Comparison of ENCODE assay signal across 8 mouse cellular contexts in genomic region chr4:155991908-155992230, GRCm38 (mm10). TPM values are rescaled to one million over a fixed set of nuclear protein-coding genes. Genes with fewer than 3 reads are reported as not detected.
DNase-seq lines count a peak whose midpoint lies in the region; ATAC-seq lines count a peak whose summit lies in the region.

No protein-coding gene starts in this region.

- peak overlapping the region; percentile 85 for H3K9ac ChIP-seq in heart, embryonic 16.5 days (ENCODE audit: low read length)
- peak overlapping the region; percentile 79 for H3K9ac ChIP-seq in midbrain, embryonic 11.5 days (ENCODE audit: low read length)

- WGBS in heart, embryonic 16.5 days, result 23% methylated on average over 37 of the region's 37 CpGs
- 27% methylated on average over 37 of the region's 37 CpGs for whole genome bisulfite sequencing in midbrain, embryonic 11.5 days

- H3K27me3 ChIP-seq in heart, embryonic 16.5 days (ENCODE audit: control insufficient read depth, insufficient read depth, low read length), result no peaks in the 10 kb centered on the region
- no peaks in the 10 kb centered on the region for H3K27me3 ChIP-seq in midbrain, embryonic 11.5 days (ENCODE audit: control insufficient read depth, insufficient read depth, low read length)

- H3K4me2 ChIP-seq in heart, embryonic 16.5 days (ENCODE audit: low read depth, low read length), result peak overlapping the region; percentile 98
- H3K4me2 ChIP-seq in midbrain, embryonic 11.5 days, result peak overlapping the region; percentile 95

- peak overlapping the region; percentile 72 for H3K4me3 ChIP-seq in heart, embryonic 16.5 days (ENCODE audit: low read length)
- peak overlapping the region; percentile 90 for H3K4me3 ChIP-seq in midbrain, embryonic 11.5 days (ENCODE audit: low read depth, low read length)

- DNase-seq in kidney, adult 9 months, result peak; percentile 49
- no peak for DNase-seq in kidney, postnatal 14 days
- DNase-seq in midbrain, embryonic 11.5 days (ENCODE audit: low spot score, missing footprints), result no peak
- DNase-seq in frontal cortex, adult 2 months (ENCODE audit: extremely low spot score in 1 of 2, low spot score in 1 of 2), result no peak
- no peak for DNase-seq in left cerebral cortex, adult 11 months (ENCODE audit: low spot score)

- peaks cover 22% of the 10 kb centered on the region for H3K4me1 ChIP-seq in heart, embryonic 16.5 days (ENCODE audit: control insufficient read depth, insufficient read depth, low read length)
- peaks cover 22% of the 10 kb centered on the region for H3K4me1 ChIP-seq in midbrain, embryonic 11.5 days (ENCODE audit: control insufficient read depth, insufficient read depth, low read length)

- H3K9me3 ChIP-seq in heart, embryonic 16.5 days (replicated peaks; ENCODE audit: control insufficient read depth, low read length), result no peaks in the 10 kb centered on the region
- no peaks in the 10 kb centered on the region for H3K9me3 ChIP-seq in midbrain, embryonic 11.5 days (ENCODE audit: control insufficient read depth, low read length)

- 0 out of 2 replicates have a peak, but pooled peaks cover 5% of the 10 kb centered on the region for H3K36me3 ChIP-seq in heart, embryonic 16.5 days (ENCODE audit: control insufficient read depth, insufficient read depth)
- peaks cover 2% of the 10 kb centered on the region for H3K36me3 ChIP-seq in midbrain, embryonic 11.5 days (ENCODE audit: control insufficient read depth, insufficient read depth, low read length)

- ATAC-seq in activated CD4-positive, CD25-positive, alpha-beta regulatory T cell, adult 4 months, result peak; percentile 6
- ATAC-seq in heart, embryonic 16.5 days (replicated peaks; ENCODE audit: extremely low read depth, insufficient read depth, low FRiP score), result no peak
- ATAC-seq in midbrain, embryonic 11.5 days (ENCODE audit: low FRiP score), result peak; percentile 18
- no peak for ATAC-seq in inflammation-experienced regulatory T-cells, adult 6 months

- peak overlapping the region; percentile 95 for H3K27ac ChIP-seq in heart, embryonic 16.5 days (ENCODE audit: low read length)
- peak overlapping the region; percentile 82 for H3K27ac ChIP-seq in midbrain, embryonic 11.5 days (ENCODE audit: low read depth, low read length)

RNA-seq across cellular contexts. Expression of gene B3galt6, which starts 0.6 kb away (rescaled TPM):
- polyA plus RNA-seq in activated CD4-positive, CD25-positive, alpha-beta regulatory T cell, adult 4 months (2017; shearing (Covaris generic)), result under 1 TPM; 0.90 to 0.95 TPM
- polyA plus RNA-seq in heart, embryonic 16.5 days (2015; fragmentation: Nextera tagmentation; extraction: Ambion mirVana), result 8.6 and 9.1 TPM in 2 replicates
- polyA plus RNA-seq in midbrain, embryonic 11.5 days (2014; fragmentation: Nextera tagmentation; extraction: Ambion mirVana), result 17.2 and 18.8 TPM in 2 replicates
- 1 to 10 TPM in 1 of 3 experiments, under 1 TPM in 2; 0.63 to 1.0 (median 0.90) TPM for polyA plus RNA-seq in inflammation-experienced regulatory T-cells, adult 6 months (2017; shearing (Covaris generic))
- 9.7 and 10.6 TPM in 2 replicates for polyA plus RNA-seq in frontal cortex, adult 2 months (2012; rRNA removed)

RNA-seq across cellular contexts. Expression of gene Sdf4, which starts 0.8 kb away (rescaled TPM):
- polyA plus RNA-seq in activated CD4-positive, CD25-positive, alpha-beta regulatory T cell, adult 4 months (2017; shearing (Covaris generic)), result 100 to 1,000 TPM; 464 to 478 TPM
- 122 and 128 TPM in 2 replicates for polyA plus RNA-seq in heart, embryonic 16.5 days (2015; fragmentation: Nextera tagmentation; extraction: Ambion mirVana)
- 130 and 136 TPM in 2 replicates for polyA plus RNA-seq in midbrain, embryonic 11.5 days (2014; fragmentation: Nextera tagmentation; extraction: Ambion mirVana)
- polyA plus RNA-seq in inflammation-experienced regulatory T-cells, adult 6 months (2017; shearing (Covaris generic)), result 100 to 1,000 TPM; 489 to 506 (median 496) TPM
- polyA plus RNA-seq in frontal cortex, adult 2 months (2012; rRNA removed), result 123 and 128 TPM in 2 replicates

RNA-seq across cellular contexts. Expression of gene Tnfrsf4, which starts 21.8 kb away (rescaled TPM):
- 100 to 1,000 TPM; 802 to 961 TPM for polyA plus RNA-seq in activated CD4-positive, CD25-positive, alpha-beta regulatory T cell, adult 4 months (2017; shearing (Covaris generic))
- polyA plus RNA-seq in heart, embryonic 16.5 days (2015; fragmentation: Nextera tagmentation; extraction: Ambion mirVana), result 0.95 and 1.5 TPM in 2 replicates
- 0.41 and 1.1 TPM in 2 replicates for polyA plus RNA-seq in midbrain, embryonic 11.5 days (2014; fragmentation: Nextera tagmentation; extraction: Ambion mirVana)
- polyA plus RNA-seq in inflammation-experienced regulatory T-cells, adult 6 months (2017; shearing (Covaris generic)), result 100 to 1,000 TPM; 682 to 810 (median 720) TPM
- 3.6 and 5.9 TPM in 2 replicates for polyA plus RNA-seq in frontal cortex, adult 2 months (2012; rRNA removed)

RNA-seq across cellular contexts. Expression of gene C1qtnf12, which starts 29.8 kb away (rescaled TPM):
- polyA plus RNA-seq in activated CD4-positive, CD25-positive, alpha-beta regulatory T cell, adult 4 months (2017; shearing (Covaris generic)), result 1 to 10 TPM; 2.5 to 5.7 TPM
- 23.1 and 28.9 TPM in 2 replicates for polyA plus RNA-seq in heart, embryonic 16.5 days (2015; fragmentation: Nextera tagmentation; extraction: Ambion mirVana)
- 19.8 and 20.4 TPM in 2 replicates for polyA plus RNA-seq in midbrain, embryonic 11.5 days (2014; fragmentation: Nextera tagmentation; extraction: Ambion mirVana)
- polyA plus RNA-seq in inflammation-experienced regulatory T-cells, adult 6 months (2017; shearing (Covaris generic)), result 1 to 10 TPM; 3.0 to 6.9 (median 5.6) TPM
- 14.3 and 17.1 TPM in 2 replicates for polyA plus RNA-seq in frontal cortex, adult 2 months (2012; rRNA removed)

RNA-seq across cellular contexts. Expression of gene Tnfrsf18, which starts 34.1 kb away (rescaled TPM):
- 100 to 1,000 TPM; 770 to 845 TPM for polyA plus RNA-seq in activated CD4-positive, CD25-positive, alpha-beta regulatory T cell, adult 4 months (2017; shearing (Covaris generic))
- 2.3 and 2.6 TPM in 2 replicates for polyA plus RNA-seq in heart, embryonic 16.5 days (2015; fragmentation: Nextera tagmentation; extraction: Ambion mirVana)
- 0.58 and 0.87 TPM in 2 replicates for polyA plus RNA-seq in midbrain, embryonic 11.5 days (2014; fragmentation: Nextera tagmentation; extraction: Ambion mirVana)
- polyA plus RNA-seq in inflammation-experienced regulatory T-cells, adult 6 months (2017; shearing (Covaris generic)), result 100 to 1,000 TPM; 603 to 779 (median 637) TPM
- polyA plus RNA-seq in frontal cortex, adult 2 months (2012; rRNA removed), result 0.22 and 0.27 TPM in 2 replicates

Comparison
In these comparisons a context has a peak if more than half of its experiments do, and no peak if none do; other contexts are left out.
1. ATAC-seq: peak in activated CD4-positive, CD25-positive, alpha-beta regulatory T cell, adult 4 months (single experiment) and midbrain, embryonic 11.5 days (single experiment); none in heart, embryonic 16.5 days (single experiment) and inflammation-experienced regulatory T-cells, adult 6 months (single experiment).
2. RNA of gene Tnfrsf4, which starts 21.8 kb away (polyA plus RNA-seq): 802 to 961 TPM in activated CD4-positive, CD25-positive, alpha-beta regulatory T cell, adult 4 months and 682 to 810 TPM in inflammation-experienced regulatory T-cells, adult 6 months; 3.6 to 5.9 TPM in frontal cortex, adult 2 months, 0.95 to 1.5 TPM in heart, embryonic 16.5 days and 0.41 to 1.1 TPM in midbrain, embryonic 11.5 days; every median in the first group is over 10 times any median in the second.